Mouse (Mus musculus): Measurements from ENCODE around the gene Aloxe3. TPM values are rescaled to one million over a fixed set of nuclear protein-coding genes. Genes with fewer than 3 reads are reported as not detected.

The Aloxe3 gene
- polyA plus RNA-seq (2017; shearing (Covaris generic)), result 0.07 TPM

GRCm38 (mm10) chr11:69125852-69125918, at the start of gene Aloxe3:
Aloxe3 (plus strand) TSS chr11:69125896.

DNA sequence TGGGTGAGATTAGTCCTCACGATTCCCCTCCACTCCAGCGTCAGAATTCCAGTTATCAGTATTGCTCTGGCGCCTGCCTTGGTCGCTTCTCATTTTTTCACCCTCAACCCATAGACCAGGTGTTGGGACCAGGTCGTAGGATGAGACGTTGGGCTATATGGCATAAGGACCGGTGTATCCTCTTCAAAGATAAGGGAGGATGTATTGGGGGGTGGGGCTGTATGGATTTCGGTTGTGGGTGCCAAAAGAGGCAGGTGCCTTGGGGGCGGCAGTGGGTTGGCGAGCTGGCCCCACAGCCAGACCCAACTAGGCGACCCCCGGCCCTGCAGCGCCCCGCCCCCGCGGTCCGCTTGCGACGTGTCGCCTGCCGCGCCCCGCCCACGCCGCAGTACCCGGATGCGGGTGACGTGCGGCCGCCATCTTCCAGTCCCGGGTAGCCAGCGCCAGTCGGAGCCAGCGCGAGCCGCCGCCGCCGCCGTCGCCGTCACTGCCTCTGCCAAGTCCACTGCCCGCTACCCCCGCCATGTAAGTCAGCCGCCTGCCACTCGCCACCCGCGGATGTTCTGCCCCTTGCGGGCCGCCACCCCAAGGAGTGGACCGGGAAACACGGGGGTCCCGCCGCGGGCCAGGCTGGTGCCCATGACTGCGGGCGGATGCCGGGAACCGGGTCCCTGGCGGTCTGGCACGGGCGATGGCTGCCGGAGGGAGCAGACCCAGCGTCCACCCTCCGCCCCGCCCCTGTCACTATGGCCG, 37.4 kb upstream of the Aloxe3 start, which contains the start of gene Vamp2:
TSS of gene Vamp2 (plus strand) at position 388 of the 753 bp plus-strand sequence.

GRCm38 (mm10) chr11:69094697-69095429, 30.8 kb upstream of the Aloxe3 start, which contains the start of gene Per1:
Per1 (plus strand) TSS chr11:69095217.

DNA sequence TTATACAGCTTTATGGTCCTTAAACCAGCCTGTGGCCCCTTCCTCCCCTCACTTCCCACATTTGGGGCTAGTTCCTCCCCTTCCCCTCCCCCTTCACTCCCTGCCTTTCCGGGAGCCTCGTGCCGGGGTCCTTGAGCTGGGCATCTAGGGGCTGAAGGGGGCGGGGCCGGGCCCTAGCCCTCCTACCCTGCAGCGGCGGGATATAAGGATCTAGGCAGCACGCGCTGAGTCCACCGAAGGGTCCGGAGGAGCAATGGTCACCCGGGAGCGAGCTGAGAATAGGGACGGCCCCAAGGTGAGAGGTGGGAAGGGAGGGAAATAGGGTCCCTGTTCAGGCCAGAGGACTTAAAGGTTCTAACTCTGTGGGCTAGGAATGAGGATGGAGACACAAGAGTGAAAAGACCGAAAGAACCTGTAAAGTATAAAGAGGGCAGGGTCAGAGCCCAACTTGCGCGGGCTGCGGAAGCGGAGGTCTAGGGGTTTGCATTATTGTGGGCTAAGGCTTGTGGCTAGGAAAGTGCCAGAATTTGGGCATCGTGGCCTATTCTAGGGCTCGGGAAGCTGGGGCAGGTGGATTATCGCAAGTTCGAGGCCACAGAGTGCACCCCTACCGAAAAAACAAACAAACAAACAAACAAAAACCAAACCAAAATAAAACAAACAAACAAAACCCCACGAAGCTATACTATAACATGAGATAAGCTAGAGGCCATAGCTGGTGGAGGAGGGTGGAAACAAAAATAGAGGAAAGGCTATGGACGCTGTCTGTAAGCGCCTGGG, 5.3 kb upstream of the Aloxe3 start, which contains the start of gene Hes7:
TSS of gene Hes7 (plus strand) at position 184 of the 780 bp plus-strand sequence.

DNA sequence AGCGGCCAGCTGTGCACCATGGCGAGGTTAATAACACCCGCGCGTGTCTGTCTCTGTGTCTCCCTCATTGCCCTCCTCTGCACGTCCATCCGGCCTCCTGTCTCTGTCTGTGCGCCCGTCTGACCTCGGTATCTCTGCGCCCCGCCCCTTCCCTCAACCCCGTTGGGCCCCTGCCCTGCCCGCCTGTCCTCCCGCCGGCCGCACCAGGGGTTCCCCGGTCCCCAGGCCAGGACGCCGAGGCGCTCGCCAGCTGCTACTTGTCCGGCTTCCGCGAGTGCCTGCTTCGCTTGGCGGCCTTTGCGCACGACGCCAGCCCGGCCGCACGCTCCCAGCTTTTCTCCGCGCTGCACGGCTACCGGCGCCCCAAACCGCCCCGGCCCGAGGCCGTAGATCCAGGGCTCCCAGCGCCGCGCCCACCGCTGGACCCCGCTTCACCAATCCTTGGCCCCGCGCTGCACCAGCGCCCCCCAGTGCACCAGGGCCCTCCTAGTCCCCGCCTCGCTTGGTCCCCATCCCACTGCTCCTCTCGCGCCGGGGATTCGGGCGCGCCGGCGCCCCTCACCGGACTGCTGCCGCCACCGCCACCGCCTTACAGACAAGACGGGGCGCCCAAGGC, 3.3 kb upstream of the Aloxe3 start, which contains the start of gene 9130213A22Rik:
TSS of gene 9130213A22Rik (minus strand) at position 254 of the 616 bp plus-strand sequence.

GRCm38 (mm10) chr11:69156800-69157199, 31.1 kb downstream of the Aloxe3 start, which contains the start of gene Alox12b:
Alox12b (plus strand) TSS chr11:69156989.

GRCm38 (mm10) chr11:69197743-69198142, 72.0 kb downstream of the Aloxe3 start, which contains the start of gene Alox8:
Alox8 (minus strand) TSS chr11:69197843.

Other genes with a start within 250 kb of the Aloxe3 start
- not detected for gene Rnf222, start 237.3 kb upstream of the Aloxe3 start, polyA plus RNA-seq (2017; shearing (Covaris generic))
- gene Rpl26, start 224.3 kb upstream of the Aloxe3 start, polyA plus RNA-seq (2017; shearing (Covaris generic)), result 1,162 TPM
- 0.32 TPM for gene Odf4, start 198.8 kb upstream of the Aloxe3 start, polyA plus RNA-seq (2017; shearing (Covaris generic))
- 0.19 TPM for gene Arhgef15, start 168.4 kb upstream of the Aloxe3 start, polyA plus RNA-seq (2017; shearing (Covaris generic))
- gene Slc25a35, start 157.8 kb upstream of the Aloxe3 start, polyA plus RNA-seq (2017; shearing (Covaris generic)), result 10.2 TPM
- 10.0 TPM for gene Rangrf, start 150.7 kb upstream of the Aloxe3 start, polyA plus RNA-seq (2017; shearing (Covaris generic))
- 2.6 TPM for gene Pfas, start 117.4 kb upstream of the Aloxe3 start, polyA plus RNA-seq (2017; shearing (Covaris generic))
- 22.0 TPM for gene Ctc1, start 110.0 kb upstream of the Aloxe3 start, polyA plus RNA-seq (2017; shearing (Covaris generic))
- gene Aurkb, start 80.2 kb upstream of the Aloxe3 start, polyA plus RNA-seq (2017; shearing (Covaris generic)), result 0.25 TPM
- gene Borcs6, start 66.2 kb upstream of the Aloxe3 start, polyA plus RNA-seq (2017; shearing (Covaris generic)), result 3.8 TPM
- gene Tmem107, start 55.1 kb upstream of the Aloxe3 start, polyA plus RNA-seq (2017; shearing (Covaris generic)), result 4.3 TPM
- gene Vamp2, start 37.4 kb upstream of the Aloxe3 start, polyA plus RNA-seq (2017; shearing (Covaris generic)), result 265 TPM
- 80.9 TPM for gene Per1, start 30.7 kb upstream of the Aloxe3 start, polyA plus RNA-seq (2017; shearing (Covaris generic))
- gene Hes7, start 5.5 kb upstream of the Aloxe3 start, polyA plus RNA-seq (2017; shearing (Covaris generic)), result not detected
- gene 9130213A22Rik, start 3.3 kb upstream of the Aloxe3 start, polyA plus RNA-seq (2017; shearing (Covaris generic)), result not detected
- not detected for gene Alox12b, start 31.1 kb downstream of the Aloxe3 start, polyA plus RNA-seq (2017; shearing (Covaris generic))
- 0.25 TPM for gene Alox8, start 71.9 kb downstream of the Aloxe3 start, polyA plus RNA-seq (2017; shearing (Covaris generic))
- gene Gucy2e, start 111.1 kb downstream of the Aloxe3 start, polyA plus RNA-seq (2017; shearing (Covaris generic)), result 0.04 TPM
- 7.7 TPM for gene Cntrob, start 197.9 kb downstream of the Aloxe3 start, polyA plus RNA-seq (2017; shearing (Covaris generic))
- 34.1 TPM for gene Trappc1, start 198.1 kb downstream of the Aloxe3 start, polyA plus RNA-seq (2017; shearing (Covaris generic))
- 1.3 TPM for gene Kcnab3, start 200.4 kb downstream of the Aloxe3 start, polyA plus RNA-seq (2017; shearing (Covaris generic))
- 0.82 TPM for gene Rnf227, start 214.6 kb downstream of the Aloxe3 start, polyA plus RNA-seq (2017; shearing (Covaris generic))
- gene Chd3, start 243.5 kb downstream of the Aloxe3 start, polyA plus RNA-seq (2017; shearing (Covaris generic)), result 115 TPM

All from naive thymus-derived CD4-positive, alpha-beta T cell, adult 5 months (primary cell).